Mouse (Mus musculus): ENCODE results near the gene Cxcl10. TPM values are rescaled to one million over a fixed set of nuclear protein-coding genes. Genes with fewer than 3 reads are reported as not detected.

The Cxcl10 gene
- polyA plus RNA-seq (2012; rRNA removed), result 5.0 and 9.6 TPM in 2 replicates

DNA sequence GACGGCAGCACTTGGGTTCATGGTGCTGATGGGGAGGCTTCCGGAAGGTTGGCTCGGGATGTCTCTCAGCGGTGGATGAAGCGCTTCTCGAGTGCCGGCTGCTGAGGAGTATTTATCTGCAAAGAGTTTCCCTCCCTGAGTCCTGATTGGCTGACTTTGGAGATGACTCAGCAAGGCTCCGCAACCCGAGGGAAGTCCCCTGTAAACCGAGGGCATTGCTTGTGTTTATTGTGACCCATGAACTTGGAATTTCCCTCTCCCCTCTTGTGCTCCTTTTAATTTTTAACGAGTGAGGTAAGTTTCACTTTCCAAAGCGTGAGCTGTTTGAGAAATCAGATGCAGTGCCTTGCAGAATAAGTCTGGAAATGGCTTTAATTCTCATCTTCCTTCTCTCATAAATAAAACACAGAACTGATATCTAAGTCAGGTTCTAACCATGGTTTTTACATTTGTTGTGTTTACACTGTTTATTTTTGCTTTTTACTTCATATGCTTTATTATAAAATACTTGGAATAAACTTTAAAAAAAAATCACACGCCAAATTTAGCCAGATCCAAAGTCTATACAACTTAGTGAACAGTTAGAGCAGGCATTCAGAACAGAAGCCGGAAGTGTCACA is at the start of gene Cxcl10:
Gene Cxcl10 (minus strand): TSS at position 96 of the 620 bp plus-strand sequence.
- no peaks in the 10 kb centered on the region for H3K27me3 ChIP-seq (ENCODE audit: control insufficient read depth, insufficient read depth, low read length)
- peak within 1 kb of the TSS; percentile 58 for H3K27ac ChIP-seq (ENCODE audit: insufficient read depth, low read depth, low read length)
- no peaks in the 10 kb centered on the region for H3K36me3 ChIP-seq (ENCODE audit: control insufficient read depth, insufficient read depth, low read length)
- TF ChIP-seq POLR2A (IDR thresholded peaks at IDR 0.05; ENCODE audit: low read depth, low read length) (peak; percentile 38; the same call in 1 of the 2 replicates), CTCF (IDR thresholded peaks at IDR 0.05; ENCODE audit: extremely low read depth, insufficient read length, insufficient replicate concordance, low read depth, low read length) (no peak)
- 3% methylated on average over 14 of the region's 14 CpGs for WGBS
- peak within 1 kb of the TSS; percentile 38 for H3K4me3 ChIP-seq (ENCODE audit: low read depth, low read length)
- H3K4me1 ChIP-seq (ENCODE audit: control insufficient read depth, insufficient read depth, insufficient read length, low read length), result peaks cover 19% of the 10 kb centered on the region

DNA sequence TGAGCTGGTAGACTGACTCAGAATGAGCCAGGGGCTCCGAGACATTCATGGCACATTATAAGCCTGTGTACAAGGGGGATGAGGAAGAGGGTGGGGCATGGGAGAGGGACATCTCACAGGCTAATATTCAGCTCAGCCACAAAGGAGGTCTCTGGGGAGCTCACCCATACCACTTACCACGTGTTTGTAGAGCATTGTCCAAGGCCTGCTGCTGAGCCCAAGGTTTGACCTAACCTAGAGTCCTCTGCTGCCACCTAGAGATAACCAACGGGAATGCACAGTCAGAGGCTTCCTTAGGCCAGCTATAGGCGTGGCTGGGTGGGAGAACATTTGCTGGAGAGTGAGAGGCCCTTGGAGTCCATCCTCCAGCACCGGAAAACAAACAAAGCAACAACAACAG is 49.5 kb upstream of the Cxcl10 start:
- Histone ChIP-seq H3K36me3 (ENCODE audit: control insufficient read depth, insufficient read depth, low read length) (no peaks in the 10 kb centered on the region), H3K4me1 (ENCODE audit: control insufficient read depth, insufficient read depth, insufficient read length, low read length) (no peaks in the 10 kb centered on the region), H3K27me3 (ENCODE audit: control insufficient read depth, insufficient read depth, low read length) (peaks cover 4% of the 10 kb centered on the region; the same call in 1 of the 2 replicates), H3K27ac (ENCODE audit: insufficient read depth, low read depth, low read length) (no peak overlapping the region), H3K4me3 (ENCODE audit: low read depth, low read length) (no peak overlapping the region)
- TF ChIP-seq CTCF (IDR thresholded peaks at IDR 0.05; ENCODE audit: extremely low read depth, insufficient read length, insufficient replicate concordance, low read depth, low read length), result peak; percentile 72; the same call in 1 of the 2 replicates
- TF ChIP-seq POLR2A (IDR thresholded peaks at IDR 0.05; ENCODE audit: low read depth, low read length), result no peak
- WGBS, result 19% methylated on average over 5 of the region's 5 CpGs

DNA sequence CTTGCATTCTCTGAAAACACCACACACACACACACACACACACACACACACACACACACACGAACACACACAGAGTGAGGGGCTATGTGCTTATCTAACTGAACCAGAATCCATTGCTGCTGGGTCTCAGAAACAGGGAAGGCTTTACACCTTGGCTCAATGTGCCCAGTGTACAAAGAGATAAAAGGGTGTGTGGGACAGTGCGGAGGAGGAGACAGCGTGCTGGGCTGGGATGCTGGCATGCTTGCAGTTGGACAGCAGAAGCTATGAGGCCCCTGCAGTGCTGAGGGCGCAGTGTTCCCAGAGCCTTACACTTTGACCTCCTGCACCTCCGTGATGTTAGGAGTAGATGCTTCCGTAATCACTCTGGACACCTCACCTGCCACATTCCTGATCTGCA is 47.8 kb upstream of the Cxcl10 start:
- Histone ChIP-seq H3K4me1 (ENCODE audit: control insufficient read depth, insufficient read depth, insufficient read length, low read length) (no peaks in the 10 kb centered on the region; the same call in 1 of the 2 replicates), H3K4me3 (ENCODE audit: low read depth, low read length) (no peak overlapping the region), H3K36me3 (ENCODE audit: control insufficient read depth, insufficient read depth, low read length) (no peaks in the 10 kb centered on the region), H3K27me3 (ENCODE audit: control insufficient read depth, insufficient read depth, low read length) (peaks cover 18% of the 10 kb centered on the region), H3K27ac (ENCODE audit: insufficient read depth, low read depth, low read length) (no peak overlapping the region)
- TF ChIP-seq CTCF (IDR thresholded peaks at IDR 0.05; ENCODE audit: extremely low read depth, insufficient read length, insufficient replicate concordance, low read depth, low read length) (no peak), POLR2A (IDR thresholded peaks at IDR 0.05; ENCODE audit: low read depth, low read length) (no peak)
- 73% methylated on average over 6 of the region's 6 CpGs for WGBS

DNA sequence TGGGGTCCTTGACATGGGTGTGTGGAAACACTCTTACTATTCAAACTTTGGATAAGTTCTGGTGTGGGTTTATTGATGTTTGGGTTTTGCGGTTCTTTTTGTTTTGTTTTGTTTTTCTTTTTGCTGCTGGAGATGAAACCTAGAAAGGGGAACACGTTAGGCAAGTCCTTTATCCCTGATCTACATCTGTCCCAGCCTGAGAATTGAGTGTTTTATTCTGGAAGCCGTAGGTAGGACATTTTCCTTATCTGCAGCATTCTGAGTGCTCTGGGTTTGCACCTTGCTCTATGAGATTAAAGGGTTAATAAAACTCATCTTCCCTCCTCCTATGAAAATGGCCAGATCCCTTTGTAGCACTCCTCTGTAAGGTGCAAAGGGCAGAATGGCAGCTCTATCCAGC is 47.1 kb upstream of the Cxcl10 start:
- Histone ChIP-seq H3K27ac (ENCODE audit: insufficient read depth, low read depth, low read length) (no peak overlapping the region), H3K4me1 (ENCODE audit: control insufficient read depth, insufficient read depth, insufficient read length, low read length) (no peaks in the 10 kb centered on the region; the same call in 1 of the 2 replicates), H3K36me3 (ENCODE audit: control insufficient read depth, insufficient read depth, low read length) (no peaks in the 10 kb centered on the region), H3K4me3 (ENCODE audit: low read depth, low read length) (no peak overlapping the region), H3K27me3 (ENCODE audit: control insufficient read depth, insufficient read depth, low read length) (peaks cover 18% of the 10 kb centered on the region)
- TF ChIP-seq CTCF (IDR thresholded peaks at IDR 0.05; ENCODE audit: extremely low read depth, insufficient read length, insufficient replicate concordance, low read depth, low read length), result no peak
- no peak for TF ChIP-seq POLR2A (IDR thresholded peaks at IDR 0.05; ENCODE audit: low read depth, low read length)
- WGBS, result 67% methylated on average over 3 of the region's 3 CpGs

DNA sequence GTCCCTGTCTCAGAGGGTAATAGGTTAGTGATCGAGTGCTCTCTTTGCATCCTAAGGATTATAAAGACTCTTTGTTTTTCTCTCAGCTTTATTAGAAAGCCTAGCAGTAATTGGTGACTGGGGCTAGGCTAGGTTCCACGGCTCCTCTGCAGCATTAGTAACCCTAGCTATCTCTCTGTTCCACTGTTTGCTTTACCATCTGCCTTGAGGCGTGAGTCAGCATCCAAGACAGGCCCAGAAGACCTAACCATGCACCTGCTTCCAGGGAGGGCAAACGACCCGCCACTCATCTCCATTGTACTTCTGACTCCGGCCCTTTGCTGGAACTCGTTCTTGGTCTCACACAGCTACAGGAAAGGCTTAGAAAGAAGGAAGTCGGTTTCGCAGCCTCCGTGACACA is 45.2 kb upstream of the Cxcl10 start:
- Histone ChIP-seq H3K4me1 (ENCODE audit: control insufficient read depth, insufficient read depth, insufficient read length, low read length) (peaks cover 3% of the 10 kb centered on the region), H3K27ac (ENCODE audit: insufficient read depth, low read depth, low read length) (no peak overlapping the region), H3K4me3 (ENCODE audit: low read depth, low read length) (no peak overlapping the region), H3K36me3 (ENCODE audit: control insufficient read depth, insufficient read depth, low read length) (no peaks in the 10 kb centered on the region), H3K27me3 (ENCODE audit: control insufficient read depth, insufficient read depth, low read length) (peaks cover 20% of the 10 kb centered on the region)
- 46% methylated on average over 10 of the region's 10 CpGs for WGBS
- TF ChIP-seq CTCF (IDR thresholded peaks at IDR 0.05; ENCODE audit: extremely low read depth, insufficient read length, insufficient replicate concordance, low read depth, low read length) (no peak), POLR2A (IDR thresholded peaks at IDR 0.05; ENCODE audit: low read depth, low read length) (no peak)

DNA sequence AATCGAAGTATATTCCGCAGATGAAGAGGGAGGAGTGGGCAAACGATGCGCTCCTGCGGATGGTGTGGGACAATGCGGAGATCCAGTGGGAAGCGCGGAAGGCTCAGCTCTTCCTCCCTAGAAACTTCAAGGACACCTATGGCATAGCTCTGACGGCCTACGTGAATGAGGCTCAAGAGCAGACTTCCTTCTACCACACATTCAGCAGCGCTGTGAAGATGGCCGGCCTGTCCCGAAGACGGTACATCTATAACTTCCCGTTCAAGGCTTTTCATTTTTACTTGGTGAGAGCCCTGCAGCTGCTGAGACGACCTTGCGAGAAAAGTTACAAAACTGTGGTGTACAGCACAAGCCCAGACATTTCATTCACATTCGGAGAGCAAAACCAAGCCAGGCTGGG is 43.9 kb upstream of the Cxcl10 start:
- Histone ChIP-seq H3K36me3 (ENCODE audit: control insufficient read depth, insufficient read depth, low read length) (no peaks in the 10 kb centered on the region), H3K27me3 (ENCODE audit: control insufficient read depth, insufficient read depth, low read length) (peaks cover 20% of the 10 kb centered on the region), H3K4me1 (ENCODE audit: control insufficient read depth, insufficient read depth, insufficient read length, low read length) (peaks cover 3% of the 10 kb centered on the region), H3K27ac (ENCODE audit: insufficient read depth, low read depth, low read length) (no peak overlapping the region), H3K4me3 (ENCODE audit: low read depth, low read length) (peak overlapping the region; percentile 50)
- 39% methylated on average over 18 of the region's 18 CpGs for WGBS
- TF ChIP-seq POLR2A (IDR thresholded peaks at IDR 0.05; ENCODE audit: low read depth, low read length), result no peak
- no peak for TF ChIP-seq CTCF (IDR thresholded peaks at IDR 0.05; ENCODE audit: extremely low read depth, insufficient read length, insufficient replicate concordance, low read depth, low read length)

DNA sequence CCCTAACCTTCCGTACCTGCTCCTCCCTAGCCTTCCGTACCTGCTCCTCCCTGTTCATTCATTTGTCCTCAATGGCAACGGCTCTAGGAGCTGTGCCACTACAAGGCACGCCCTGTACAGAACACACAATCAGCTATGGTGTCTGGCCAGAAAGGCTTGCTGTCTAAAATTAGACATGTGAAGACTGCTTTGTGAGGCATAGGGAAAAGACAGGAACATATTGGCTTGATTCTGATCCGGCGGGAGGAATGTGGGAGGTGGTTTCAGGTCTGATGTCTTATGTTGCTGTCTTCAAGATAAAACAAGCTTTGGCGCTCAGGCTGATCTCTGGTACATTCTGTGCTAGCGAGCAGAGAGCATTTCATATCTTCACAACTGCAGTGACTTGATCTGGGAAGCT is 41.9 kb upstream of the Cxcl10 start:
- WGBS, result 27% methylated on average over 8 of the region's 8 CpGs
- no peak overlapping the region for H3K4me3 ChIP-seq (ENCODE audit: low read depth, low read length)
- peaks cover 3% of the 10 kb centered on the region for H3K4me1 ChIP-seq (ENCODE audit: control insufficient read depth, insufficient read depth, insufficient read length, low read length)
- no peaks in the 10 kb centered on the region for H3K36me3 ChIP-seq (ENCODE audit: control insufficient read depth, insufficient read depth, low read length)
- no peak for TF ChIP-seq POLR2A (IDR thresholded peaks at IDR 0.05; ENCODE audit: low read depth, low read length)
- no peak for TF ChIP-seq CTCF (IDR thresholded peaks at IDR 0.05; ENCODE audit: extremely low read depth, insufficient read length, insufficient replicate concordance, low read depth, low read length)
- H3K27me3 ChIP-seq (ENCODE audit: control insufficient read depth, insufficient read depth, low read length), result peaks cover 20% of the 10 kb centered on the region
- H3K27ac ChIP-seq (ENCODE audit: insufficient read depth, low read depth, low read length), result no peak overlapping the region

All from small intestine, adult 2 months (tissue).